Mouse (Mus musculus) T-helper 1 cell (primary cell): ENCODE measurements around the gene Hoxd11.

Source experiments
- in situ Hi-C: fragments of 300-600 bp; cut with MboI, MseI; formaldehyde crosslinking; loops from one replicate; pipeline ENCODE4 v1.15.1; 2025; ENCODE audit warnings: high pct_unique_total_duplicates

Hoxd11 gene

DNA sequence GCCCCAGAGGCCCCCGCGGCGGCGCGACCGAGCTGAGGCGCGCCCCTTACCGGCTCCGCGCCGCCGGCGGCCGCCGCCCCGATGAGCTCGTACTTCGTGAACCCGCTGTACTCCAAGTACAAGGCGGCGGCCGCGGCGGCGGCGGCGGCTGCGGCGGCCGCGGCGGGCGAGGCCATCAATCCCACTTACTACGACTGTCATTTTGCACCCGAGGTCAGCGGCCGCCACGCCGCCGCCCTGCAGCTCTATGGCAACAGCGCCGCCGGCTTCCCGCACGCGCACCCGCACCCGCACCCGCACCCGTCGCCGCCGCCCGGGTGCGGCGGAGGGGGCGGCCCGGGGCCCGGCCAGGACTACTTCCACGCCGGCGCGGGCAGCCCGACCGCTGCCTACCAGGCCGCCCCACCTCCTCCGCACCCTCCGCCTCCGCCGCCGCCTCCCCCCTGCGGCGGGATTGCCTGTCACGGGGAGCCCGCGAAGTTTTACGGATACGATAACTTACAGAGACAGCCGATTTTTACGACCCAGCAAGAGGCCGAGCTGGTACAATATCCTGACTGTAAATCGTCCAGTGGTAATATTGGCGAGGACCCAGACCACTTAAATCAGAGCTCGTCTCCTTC lies 26.2 kb downstream of the Hoxd11 start:
- in situ Hi-C loops, result no loop called here

GRCm38 (mm10) chr2:74706393-74706960 lies 27.1 kb downstream of the Hoxd11 start:
- in situ Hi-C loops, result no loop called here

DNA sequence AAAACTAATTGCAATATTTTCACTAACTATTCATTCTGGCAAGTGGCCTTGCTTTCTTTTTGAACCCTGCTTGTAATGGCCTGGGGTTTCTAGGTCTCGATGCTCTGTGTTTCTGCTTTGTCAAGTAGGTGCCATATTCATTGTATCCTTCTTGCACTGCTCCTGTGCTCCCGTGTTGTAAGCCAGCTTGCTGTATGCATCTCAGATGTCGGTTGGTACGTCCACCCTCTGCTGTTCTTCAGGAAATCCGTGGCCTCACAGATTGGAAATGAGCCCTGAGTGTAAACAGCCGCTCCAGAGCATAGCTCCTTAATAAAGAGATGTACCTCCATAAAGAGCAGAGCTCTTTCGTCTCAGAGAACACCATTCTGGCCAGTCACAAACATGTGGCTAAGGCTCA lies 28.2 kb downstream of the Hoxd11 start:
- in situ Hi-C loops, result no loop called here

DNA sequence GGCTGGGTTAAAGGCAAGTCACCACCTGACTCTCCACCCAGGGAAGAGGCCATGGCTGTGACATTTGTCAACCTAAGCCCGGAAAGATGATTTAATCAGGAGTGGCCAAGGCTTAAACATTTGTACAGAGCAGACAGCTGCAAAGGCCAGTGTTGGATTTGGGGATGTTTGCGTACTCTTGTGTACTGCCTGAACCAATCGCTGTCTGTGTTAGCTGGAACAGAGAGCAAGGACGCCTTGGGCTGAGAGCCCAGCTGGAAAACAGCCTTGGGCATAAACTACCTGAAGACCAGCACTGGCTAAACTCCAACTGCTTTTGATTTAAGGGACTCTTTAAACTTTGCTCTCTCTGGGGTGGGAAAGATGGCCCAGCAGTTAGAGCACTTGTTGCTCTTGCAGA lies 29.3 kb downstream of the Hoxd11 start:
- in situ Hi-C loops, result no loop called here

DNA sequence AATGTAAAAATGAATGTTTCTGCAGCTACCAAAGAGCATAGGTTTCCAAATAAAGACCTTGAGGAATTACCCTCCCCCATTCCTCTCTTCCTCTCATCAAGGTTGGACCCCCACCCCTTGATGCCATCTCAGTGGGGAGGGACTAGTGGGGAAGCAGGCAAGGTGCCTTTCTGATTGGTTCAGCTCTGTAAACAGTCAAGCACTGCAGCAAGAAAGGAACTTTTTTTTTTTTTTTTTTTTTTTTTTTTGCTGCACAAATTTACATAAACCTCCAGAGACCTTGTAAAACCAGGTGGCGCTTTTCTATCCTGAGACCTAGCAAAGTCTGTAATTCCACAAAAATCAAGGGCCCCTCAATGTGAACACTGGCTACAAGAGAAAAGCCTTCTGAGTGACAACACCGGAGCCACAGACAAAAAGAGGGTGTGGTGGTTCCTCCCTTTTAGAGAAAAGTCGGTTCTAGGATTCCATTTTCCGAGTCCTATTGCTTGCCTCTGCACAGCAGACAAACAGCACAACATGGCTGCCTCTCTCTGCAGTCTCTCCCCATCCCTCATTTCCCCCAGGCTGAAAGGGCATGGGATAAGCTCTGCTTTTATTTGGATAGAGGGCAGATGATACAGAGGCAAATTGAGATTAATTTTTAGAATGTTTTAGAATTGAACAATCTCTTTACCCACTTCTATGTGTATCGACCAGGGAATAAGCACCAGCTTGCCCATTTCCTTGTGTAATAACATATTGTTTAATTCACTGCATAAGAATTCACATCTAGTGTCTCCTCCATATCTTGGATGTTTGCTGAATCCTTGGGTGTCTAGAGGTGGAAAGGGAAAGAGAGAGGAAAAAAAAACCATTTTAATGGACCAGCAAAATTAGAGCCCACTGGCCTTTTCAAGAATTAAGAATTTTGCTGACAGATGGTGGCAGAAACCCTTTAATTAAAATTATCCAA lies 30.4 kb downstream of the Hoxd11 start:
- in situ Hi-C loops, result no loop called here

GRCm38 (mm10) chr2:74710929-74711543 lies 31.7 kb downstream of the Hoxd11 start:
- in situ Hi-C loops, result no loop called here

- in situ Hi-C loops, result no loop called here
Measured at GRCm38 (mm10) chr2:74711721-74712621, 32.6 kb downstream of the Hoxd11 start, which contains the start of the genes Hoxd3 and Hoxd4. Hoxd3 (plus strand) TSS chr2:74711927. Hoxd4 (plus strand) TSS chr2:74711929.

DNA sequence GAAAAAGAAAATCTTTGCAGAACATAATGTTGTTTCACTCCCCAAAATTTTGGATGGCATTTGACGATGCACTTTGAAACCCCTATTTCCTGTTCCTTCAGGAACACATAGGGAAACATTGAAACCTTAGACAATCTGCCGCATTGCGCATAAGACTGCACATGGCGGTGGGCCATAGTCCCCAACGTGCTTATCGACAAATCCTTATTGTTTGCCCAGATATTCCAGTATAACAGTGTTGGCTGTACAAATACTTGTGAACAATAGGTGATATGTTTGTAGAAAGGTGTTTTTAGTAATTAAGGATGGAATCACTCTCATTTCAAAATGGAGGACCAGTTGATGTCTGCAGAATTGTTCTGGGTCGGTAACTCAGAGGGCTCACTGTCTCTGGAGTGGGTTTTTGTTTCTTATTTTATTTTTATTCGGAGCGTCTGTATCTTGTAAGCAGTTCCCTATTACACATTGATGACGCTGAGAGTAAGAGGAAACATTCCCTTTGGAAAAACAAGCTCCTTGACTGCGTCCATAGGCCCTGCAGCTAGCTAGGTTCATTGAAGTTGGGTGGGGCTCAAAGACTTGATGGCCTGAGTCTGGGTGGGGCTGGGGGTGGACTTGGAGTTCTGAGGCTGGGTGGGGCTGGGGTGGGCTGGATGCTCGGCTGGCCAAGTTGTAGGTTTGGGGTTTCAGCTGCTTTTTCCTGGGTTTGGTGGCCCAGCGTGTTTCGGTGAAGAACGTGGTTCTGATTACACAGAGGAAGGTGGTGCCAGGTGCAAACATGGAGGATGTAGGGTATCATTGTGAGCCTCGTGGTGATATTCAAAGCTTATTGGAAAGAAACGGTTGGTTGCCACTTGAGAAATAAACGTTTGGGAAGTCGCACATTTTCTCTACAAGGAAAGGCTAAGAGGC lies 34.1 kb downstream of the Hoxd11 start:
- in situ Hi-C loops, result no loop called here

DNA sequence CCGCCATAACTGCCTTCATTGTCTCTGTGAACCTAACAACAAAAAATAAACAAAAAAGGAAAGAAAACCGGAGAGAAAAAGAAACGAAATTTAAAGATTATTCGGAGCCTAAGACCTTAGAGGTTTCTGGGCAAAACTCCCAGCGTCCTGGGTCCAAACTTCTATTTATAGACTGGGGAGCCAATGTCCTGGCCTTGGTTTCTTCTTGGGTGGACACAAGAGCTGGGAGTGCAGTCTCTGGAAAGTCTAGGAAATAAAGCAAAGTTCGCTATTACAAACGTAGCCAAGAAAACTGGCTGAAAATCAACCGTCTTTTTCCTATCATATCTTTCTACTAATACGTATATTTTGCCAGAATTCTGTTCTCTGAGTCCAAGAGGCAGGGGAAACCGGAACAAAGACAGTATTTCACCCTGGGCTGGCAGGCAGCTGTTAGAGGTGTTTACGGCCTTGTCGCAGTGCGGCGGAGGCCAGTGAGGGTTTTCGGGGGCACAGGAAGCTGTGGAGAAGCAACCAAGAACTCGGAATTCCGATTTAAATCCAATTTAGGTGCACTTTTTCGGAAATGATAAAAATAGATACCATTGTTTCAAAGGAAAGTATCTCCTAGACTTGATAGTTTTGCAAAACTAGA lies 34.9 kb downstream of the Hoxd11 start:
- in situ Hi-C loops, result no loop called here

GRCm38 (mm10) chr2:74714881-74715280 lies 35.5 kb downstream of the Hoxd11 start:
- in situ Hi-C loops, result loop anchor here (5.0 kb wide), 2 partner anchors 247 to 427 kb away; no protein-coding TSS in a partner anchor

DNA sequence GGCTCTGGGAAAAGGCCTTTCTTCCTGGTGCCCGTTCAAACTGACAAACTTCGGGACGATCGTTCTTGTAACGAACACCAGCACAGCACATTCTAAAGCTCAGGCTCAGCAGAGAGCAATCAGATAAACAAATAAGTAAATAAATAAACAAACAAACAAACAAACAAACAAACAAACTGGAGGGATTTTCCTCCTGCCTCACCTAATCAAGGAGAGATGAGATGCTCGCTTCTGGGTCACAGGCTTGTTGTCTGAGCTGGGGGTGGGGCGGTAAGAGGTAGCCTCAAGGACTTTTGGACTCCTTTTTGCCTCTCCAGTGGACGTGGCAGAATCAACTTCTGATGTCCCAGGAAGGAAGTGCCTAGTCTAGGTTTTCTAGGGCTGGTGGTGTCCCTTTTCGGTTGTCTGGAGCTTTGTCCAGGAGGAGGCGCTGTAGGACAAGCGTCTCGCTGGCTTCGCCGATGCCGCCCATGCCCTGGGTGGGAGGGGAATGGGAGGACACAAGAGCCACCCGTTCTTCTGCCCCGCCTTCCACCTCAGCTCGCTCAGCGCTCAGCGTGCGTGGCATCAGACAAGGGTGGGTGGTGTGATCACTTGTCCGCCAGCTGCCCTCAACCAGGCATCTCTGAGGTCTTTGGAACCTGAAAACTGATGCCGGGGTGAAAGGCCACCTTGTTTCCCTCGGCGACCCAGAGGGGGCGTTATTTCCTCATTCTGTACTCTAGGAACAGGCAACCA lies 36.3 kb downstream of the Hoxd11 start:
- in situ Hi-C loops, result loop anchor here (5.0 kb wide), 2 partner anchors 247 to 427 kb away; no protein-coding TSS in a partner anchor

DNA sequence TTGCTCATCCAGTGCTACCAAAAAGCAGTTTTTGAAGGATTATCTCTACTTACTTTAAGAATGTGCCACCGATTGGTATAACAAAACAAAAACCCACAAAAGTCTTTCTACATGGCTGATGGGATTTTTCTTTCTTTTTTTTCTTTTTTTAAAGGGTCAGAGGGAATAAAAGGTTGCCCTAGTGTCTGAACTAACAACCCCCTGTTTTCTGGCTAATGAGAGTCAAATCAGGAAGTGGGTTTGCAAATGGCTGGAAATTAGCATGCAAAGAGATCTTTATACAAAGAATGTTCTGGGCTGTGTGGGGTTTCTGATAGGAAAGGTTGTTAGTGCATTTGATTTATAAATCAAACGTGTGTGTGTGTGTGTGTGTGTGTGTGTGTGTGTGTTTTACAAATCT lies 41.0 kb downstream of the Hoxd11 start:
- in situ Hi-C loops, result loop anchor here (10.0 kb wide), 1 partner anchor 584 kb away; no protein-coding TSS in a partner anchor

- in situ Hi-C loops, result loop anchor here (10.0 kb wide), 1 partner anchor 584 kb away; no protein-coding TSS in a partner anchor
Measured at GRCm38 (mm10) chr2:74720955-74721491, 41.7 kb downstream of the Hoxd11 start.

- in situ Hi-C loops, result loop anchor here (10.0 kb wide), 1 partner anchor 583 kb away; no protein-coding TSS in a partner anchor
Measured at GRCm38 (mm10) chr2:74721882-74722281, 42.5 kb downstream of the Hoxd11 start.

GRCm38 (mm10) chr2:74722949-74723348 lies 43.6 kb downstream of the Hoxd11 start:
- in situ Hi-C loops, result loop anchor here (10.0 kb wide), 1 partner anchor 582 kb away; no protein-coding TSS in a partner anchor

DNA sequence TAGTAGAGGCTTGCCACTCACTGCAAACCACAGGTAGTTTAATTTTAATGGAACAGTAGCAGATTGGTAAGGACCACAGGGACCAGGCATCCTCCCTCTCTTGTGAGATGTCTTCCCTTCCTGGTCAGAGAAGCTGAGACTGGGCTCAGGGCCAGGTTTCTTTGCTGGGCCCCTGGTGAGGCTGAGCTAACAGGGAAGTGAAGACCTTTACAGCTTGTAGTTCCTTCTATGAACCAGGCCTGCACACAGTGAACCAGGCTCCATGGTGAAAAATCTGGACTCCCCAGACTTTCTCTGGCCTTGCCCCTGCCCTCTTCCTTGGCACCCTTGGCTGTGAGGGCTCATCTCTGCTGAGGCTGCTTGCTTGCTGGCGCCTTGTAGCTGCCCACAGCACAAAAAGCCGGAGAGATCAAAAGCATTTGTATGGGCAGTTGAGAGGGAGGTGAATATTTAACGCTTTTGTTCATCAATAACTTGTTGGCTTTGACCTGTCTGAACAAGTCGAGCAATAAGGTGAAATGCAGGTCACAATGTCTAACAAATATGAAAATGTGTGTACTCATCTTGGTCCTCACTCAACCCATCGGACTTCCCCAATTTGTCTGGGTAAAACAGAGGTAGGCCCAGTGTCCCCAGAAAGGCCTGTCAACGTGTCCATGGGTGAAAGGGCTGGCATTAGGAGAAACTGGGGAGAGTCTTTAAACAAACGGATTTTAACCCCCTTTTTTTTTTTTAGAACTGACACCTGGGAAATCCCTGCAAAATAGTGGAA lies 45.1 kb downstream of the Hoxd11 start:
- in situ Hi-C loops, result loop anchor here (10.0 kb wide), 1 partner anchor 580 kb away; no protein-coding TSS in a partner anchor

DNA sequence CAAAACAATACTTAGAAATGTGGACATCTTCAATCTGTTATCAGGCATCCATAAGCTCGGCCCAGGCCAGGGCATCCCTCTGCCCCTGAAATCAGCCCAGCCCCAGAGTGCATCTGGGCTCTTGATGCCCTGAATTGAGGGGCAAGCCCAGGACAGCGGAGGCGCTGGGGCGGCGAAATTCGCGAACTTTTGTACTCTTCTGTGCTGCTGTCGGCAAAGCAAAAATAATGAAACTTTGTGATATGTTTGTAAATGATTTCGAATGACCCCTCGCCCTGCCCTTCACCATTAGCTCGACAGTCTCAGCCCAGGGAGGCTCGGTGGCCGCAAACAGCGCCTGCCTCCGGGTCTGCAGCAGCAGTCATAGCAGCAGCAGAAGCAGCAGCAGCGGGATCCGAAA lies 45.8 kb downstream of the Hoxd11 start:
- in situ Hi-C loops, result loop anchor here (10.0 kb wide), 1 partner anchor 580 kb away; no protein-coding TSS in a partner anchor
